Mouse (Mus musculus): ENCODE measurements around the gene Tmem104.

Tmem104 gene

GRCm38 (mm10) chr11:115187224-115187639 is at the start of gene Tmem104:
Gene Tmem104, plus strand, starts transcription at chr11:115187487.
- peak; percentile 100 for DNase-seq

- no peak for DNase-seq
These were observed 48.6 kb upstream of the Tmem104 start for GRCm38 (mm10) chr11:115138597-115139262.

GRCm38 (mm10) chr11:115141970-115142369 is 45.3 kb upstream of the Tmem104 start:
- no peak for DNase-seq

- DNase-seq: no peak
These were observed 39.5 kb upstream of the Tmem104 start for GRCm38 (mm10) chr11:115147813-115148212.

- no peak for DNase-seq
These were observed 36.5 kb upstream of the Tmem104 start for GRCm38 (mm10) chr11:115150741-115151254.

- DNase-seq: peak; percentile 48
These were observed 35.4 kb upstream of the Tmem104 start for GRCm38 (mm10) chr11:115151755-115152429.

- DNase-seq: no peak
These were observed 34.2 kb upstream of the Tmem104 start for GRCm38 (mm10) chr11:115153088-115153487.

GRCm38 (mm10) chr11:115153699-115154292 is 33.5 kb upstream of the Tmem104 start:
- DNase-seq: peak; percentile 66

GRCm38 (mm10) chr11:115155053-115155634 is 32.1 kb upstream of the Tmem104 start:
- DNase-seq: no peak

GRCm38 (mm10) chr11:115157933-115158719 is 29.2 kb upstream of the Tmem104 start:
- DNase-seq: no peak

- DNase-seq: peak; percentile 49
These were observed 27.1 kb upstream of the Tmem104 start for GRCm38 (mm10) chr11:115160016-115160797.

- DNase-seq: peak; percentile 82
These were observed 26.3 kb upstream of the Tmem104 start for GRCm38 (mm10) chr11:115160883-115161577.

GRCm38 (mm10) chr11:115161578-115162204 is 25.6 kb upstream of the Tmem104 start:
- DNase-seq: no peak

GRCm38 (mm10) chr11:115162205-115162601 is 25.1 kb upstream of the Tmem104 start:
- DNase-seq: no peak

- DNase-seq: peak; percentile 83
These were observed 24.3 kb upstream of the Tmem104 start, which contains the start of gene Slc9a3r1 for GRCm38 (mm10) chr11:115162832-115163480. Gene Slc9a3r1, plus strand, starts transcription at chr11:115163341.

- DNase-seq: peak; percentile 42
These were observed 23.6 kb upstream of the Tmem104 start for GRCm38 (mm10) chr11:115163568-115164150.

GRCm38 (mm10) chr11:115164341-115164975 is 22.8 kb upstream of the Tmem104 start:
- DNase-seq: no peak

GRCm38 (mm10) chr11:115164976-115165374 is 22.3 kb upstream of the Tmem104 start:
- DNase-seq: no peak

GRCm38 (mm10) chr11:115166776-115167175 is 20.5 kb upstream of the Tmem104 start:
- DNase-seq: no peak
